Mouse (Mus musculus) heart, postnatal 0 days (tissue): Measurements from ENCODE around the gene Tcte2. TPM values are rescaled to one million over a fixed set of nuclear protein-coding genes. Genes with fewer than 3 reads are reported as not detected.
"Not testable (repeated sequence)": the region's sequence is repeated elsewhere in the genome, so short reads cannot be mapped to it uniquely, and the experiment has no call there.

Experiments used
- ATAC-seq: fragments of 200-750 bp; cut with Nextera tagmentation; 2 replicates; pipeline ENCODE4 v1.8.0; 2017; ENCODE audit warnings: low read depth, moderate number of reproducible peaks, moderate library complexity; ENCODE audit not compliant: insufficient read depth
- DNase-seq: peaks from one replicate; pipeline ENCODE4 v3.0.0-alpha.2; 2016; ENCODE audit warnings: low spot score
- H3K27ac ChIP-seq: fragments of 300-500 bp; sonication (generic); 2 replicates; pipeline ENCODE4 v1.5.1; 2014; ENCODE audit warnings: low read depth, mild to moderate bottlenecking
- H3K27me3 ChIP-seq: fragments of 300-500 bp; sonication (generic); 2 replicates; pipeline ENCODE4 v1.6.1; 2014; ENCODE audit warnings: low read length, mixed read lengths; ENCODE audit not compliant: control insufficient read depth, insufficient read depth
- H3K36me3 ChIP-seq: fragments of 300-500 bp; sonication (generic); replicated peaks from 2 replicates; pipeline ENCODE4 v1.6.1; 2014; ENCODE audit warnings: low read length, mixed read lengths; ENCODE audit not compliant: control insufficient read depth, insufficient read depth
- H3K4me1 ChIP-seq: fragments of 300-500 bp; sonication (generic); 2 replicates; pipeline ENCODE4 v1.6.1; 2014; ENCODE audit warnings: antibody characterized with exemption; ENCODE audit not compliant: control insufficient read depth, insufficient read depth
- H3K4me2 ChIP-seq: fragments of 300-500 bp; sonication (generic); 2 replicates; pipeline ENCODE4 v1.6.1; 2014; ENCODE audit warnings: low read depth, mild to moderate bottlenecking, low read length, moderate library complexity
- H3K4me3 ChIP-seq: fragments of 300-500 bp; sonication (generic); 2 replicates; pipeline ENCODE4 v1.5.1; 2014; ENCODE audit warnings: low read depth, low read length
- H3K9ac ChIP-seq: fragments of 300-500 bp; sonication (generic); replicated peaks from 2 replicates; pipeline ENCODE4 v1.6.1; 2014; ENCODE audit warnings: low read depth, low read length, mixed read lengths
- H3K9me3 ChIP-seq: fragments of 300-500 bp; sonication (generic); replicated peaks from 2 replicates; pipeline ENCODE4 v1.6.1; 2016; ENCODE audit warnings: low read length; ENCODE audit not compliant: control insufficient read depth
- CTCF ChIP-seq: IDR thresholded peaks from 2 replicates; pipeline ENCODE4 v1.5.1; 2016; ENCODE audit warnings: antibody characterized with exemption, control low read depth, low read depth
- EP300 ChIP-seq: IDR thresholded peaks from 2 replicates; pipeline ENCODE4 v1.6.1; 2016; ENCODE audit warnings: antibody characterized with exemption, low read depth
- WGBS: fragments of 180-500 bp; shearing (Covaris S2); extraction: QIAGEN DNeasy Blood & Tissue Kit; methylation state at CpG from one replicate; pipeline ENCODE4 v1.1.7; 2014; 5-methylcytosine and 5-hydroxymethylcytosine counted together
- polyA plus RNA-seq: library from polyadenylated mRNA; unstranded; fragments of >200 nt; fragmentation: Nextera tagmentation; extraction: Ambion mirVana; gene quantifications from 2 replicates; pipeline ENCODE4 v1.2.1, GENCODE M21; 2015
- total RNA-seq: library from RNA; depleted of rRNA; stranded (reverse); fragments of >200 nt; gene quantifications from 2 replicates; pipeline ENCODE4 v1.2.3, GENCODE M21; 2014; ENCODE audit warnings: low replicate concordance

The Tcte2 gene
- total and polyA plus RNA-seq, 2 experiments from 2014 or later, result 0.92 to 4.5 TPM

DNA sequence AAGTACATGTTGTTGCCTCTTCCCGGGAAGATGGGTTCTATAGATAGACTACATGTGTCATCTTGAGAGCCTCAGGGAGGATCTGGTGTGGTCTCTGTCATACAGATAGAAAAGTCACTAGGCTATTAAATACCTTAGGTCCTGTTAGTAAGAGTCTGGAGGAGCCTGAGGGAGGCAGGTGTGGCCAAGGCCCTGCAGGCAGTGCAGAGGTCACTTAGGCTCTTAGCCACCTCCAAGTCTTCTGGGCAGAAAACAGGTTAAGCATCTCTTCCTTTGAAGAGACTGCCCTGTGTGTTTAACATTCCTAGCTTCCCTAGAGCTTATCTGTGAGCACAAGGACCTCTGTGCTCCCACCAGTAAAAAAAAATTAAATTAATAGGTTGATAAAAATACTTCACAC lies 21.8 kb upstream of the Tcte2 start:
- Histone ChIP-seq H3K9me3 (no peaks in the 10 kb centered on the region), H3K9ac (no peak overlapping the region), H3K4me1 (no peaks in the 10 kb centered on the region), H3K4me3 (no peak overlapping the region), H3K27ac (no peak overlapping the region), H3K36me3 (no peaks in the 10 kb centered on the region), H3K4me2 (no peak overlapping the region), H3K27me3 (no peaks in the 10 kb centered on the region)
- 48% methylated on average over 1 of the region's 1 CpGs for WGBS
- ATAC-seq, result no peak
- no peak for DNase-seq
- TF ChIP-seq CTCF (no peak), EP300 (no peak)

- H3K4me2 ChIP-seq, result no peak overlapping the region
- H3K9ac ChIP-seq, result no peak overlapping the region
- no peaks in the 10 kb centered on the region for H3K36me3 ChIP-seq
- WGBS, result 90% methylated on average over 5 of the region's 5 CpGs
- no peak for DNase-seq
- H3K9me3 ChIP-seq, result no peaks in the 10 kb centered on the region
- no peaks in the 10 kb centered on the region; the same call in 1 of the 2 replicates for H3K4me1 ChIP-seq
- H3K4me3 ChIP-seq, result no peak overlapping the region
- no peaks in the 10 kb centered on the region for H3K27me3 ChIP-seq
- no peak for ATAC-seq
- no peak for TF ChIP-seq EP300
- TF ChIP-seq CTCF, result no peak
- H3K27ac ChIP-seq, result no peak overlapping the region
These were observed 20.3 kb upstream of the Tcte2 start for GRCm38 (mm10) chr17:13781948-13782347.

GRCm38 (mm10) chr17:13778865-13779264 lies 17.2 kb upstream of the Tcte2 start:
- H3K27ac ChIP-seq, result no peak overlapping the region
- H3K4me1 ChIP-seq, result no peaks in the 10 kb centered on the region; the same call in 1 of the 2 replicates
- H3K27me3 ChIP-seq, result no peaks in the 10 kb centered on the region
- no peaks in the 10 kb centered on the region for H3K36me3 ChIP-seq
- 97% methylated on average over 1 of the region's 1 CpGs for WGBS
- no peak overlapping the region for H3K4me2 ChIP-seq
- TF ChIP-seq EP300 (no peak), CTCF (no peak)
- ATAC-seq, result no peak
- no peak overlapping the region for H3K4me3 ChIP-seq
- DNase-seq, result no peak
- no peak overlapping the region for H3K9ac ChIP-seq
- no peaks in the 10 kb centered on the region for H3K9me3 ChIP-seq

GRCm38 (mm10) chr17:13777676-13778075 lies 16.1 kb upstream of the Tcte2 start:
- no peak overlapping the region for H3K27ac ChIP-seq
- DNase-seq, result no peak
- no peak for ATAC-seq
- no peak overlapping the region for H3K9ac ChIP-seq
- TF ChIP-seq CTCF (no peak), EP300 (no peak)
- no peak overlapping the region for H3K4me3 ChIP-seq
- H3K27me3 ChIP-seq, result no peaks in the 10 kb centered on the region
- no peak overlapping the region for H3K4me2 ChIP-seq
- 36% methylated on average over 2 of the region's 2 CpGs for WGBS
- H3K4me1 ChIP-seq, result no peaks in the 10 kb centered on the region; the same call in 1 of the 2 replicates
- no peaks in the 10 kb centered on the region for H3K9me3 ChIP-seq
- no peaks in the 10 kb centered on the region for H3K36me3 ChIP-seq

DNA sequence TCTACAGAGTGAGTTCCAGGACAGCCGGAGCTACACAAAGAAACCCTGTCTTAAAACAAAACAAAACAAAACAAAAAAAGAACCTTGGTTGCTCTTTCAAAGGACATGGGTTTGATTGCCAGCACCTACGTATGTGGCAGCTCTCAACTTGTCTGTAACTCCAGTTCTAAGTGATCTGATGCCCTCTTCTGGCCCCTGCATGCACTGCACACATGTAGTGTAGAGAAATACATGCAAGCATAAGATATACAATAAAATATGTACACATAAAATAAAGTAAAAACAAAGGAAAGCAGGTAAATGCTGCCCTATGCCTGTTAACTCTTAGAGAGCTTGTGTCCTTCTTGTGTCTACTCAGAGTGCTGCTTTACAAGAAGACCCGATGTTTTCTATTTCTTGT lies 7.6 kb upstream of the Tcte2 start:
- no peak overlapping the region for H3K27ac ChIP-seq
- H3K4me3 ChIP-seq, result no peak overlapping the region
- ATAC-seq (no peak), DNase-seq (no peak)
- 95% methylated on average over 3 of the region's 3 CpGs for WGBS
- TF ChIP-seq EP300, result no peak
- peak; percentile 33; the same call in 1 of the 2 replicates for TF ChIP-seq CTCF
- H3K4me1 ChIP-seq, result peaks cover 8% of the 10 kb centered on the region; the same call in 1 of the 2 replicates
- no peak overlapping the region for H3K4me2 ChIP-seq
- no peaks in the 10 kb centered on the region for H3K36me3 ChIP-seq
- H3K9ac ChIP-seq, result no peak overlapping the region
- H3K27me3 ChIP-seq, result no peaks in the 10 kb centered on the region
- H3K9me3 ChIP-seq, result no peaks in the 10 kb centered on the region

DNA sequence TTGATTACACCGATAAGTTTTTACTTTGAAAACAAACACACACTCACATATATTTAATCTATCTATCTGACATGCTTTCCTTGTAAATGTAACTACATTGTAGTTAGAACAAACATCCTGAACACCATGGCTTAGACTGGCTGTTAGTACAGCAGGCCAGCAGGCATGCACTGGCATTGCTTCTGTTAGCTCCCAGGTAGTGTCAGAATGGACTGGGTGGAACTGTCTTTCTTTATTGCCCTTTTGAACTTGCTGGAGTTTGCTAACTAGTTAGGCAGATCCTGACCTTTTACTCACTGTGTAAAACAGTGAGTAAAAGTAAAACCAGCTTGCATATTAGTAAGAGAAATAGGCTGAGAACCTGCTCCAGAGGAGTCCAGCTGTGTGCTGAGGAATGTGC lies 6.9 kb upstream of the Tcte2 start:
- Histone ChIP-seq H3K9ac (no peak overlapping the region), H3K27ac (0 out of 2 replicates have a peak overlapping the region, but pooled peaks have one; percentile 25), H3K4me1 (peaks cover 13% of the 10 kb centered on the region; the same call in 1 of the 2 replicates), H3K9me3 (no peaks in the 10 kb centered on the region), H3K4me3 (no peak overlapping the region), H3K4me2 (no peak overlapping the region), H3K27me3 (no peaks in the 10 kb centered on the region), H3K36me3 (no peaks in the 10 kb centered on the region)
- TF ChIP-seq CTCF (no peak), EP300 (no peak)
- 91% methylated on average over 1 of the region's 1 CpGs for WGBS
- DNase-seq (no peak), ATAC-seq (no peak)

- peaks cover 11% of the 10 kb centered on the region; the same call in 1 of the 2 replicates for H3K4me1 ChIP-seq
- not testable (repeated sequence) for H3K4me2 ChIP-seq, H3K9me3 ChIP-seq, H3K27me3 ChIP-seq, ATAC-seq, H3K4me3 ChIP-seq, H3K27ac ChIP-seq, DNase-seq, H3K9ac ChIP-seq, H3K36me3 ChIP-seq
- 77% methylated on average over 2 of the region's 2 CpGs for WGBS
These were observed 3.3 kb upstream of the Tcte2 start for GRCm38 (mm10) chr17:13764911-13765310.
